ENCODE assay signal across 17 mouse cellular contexts in the genomic region with DNA sequence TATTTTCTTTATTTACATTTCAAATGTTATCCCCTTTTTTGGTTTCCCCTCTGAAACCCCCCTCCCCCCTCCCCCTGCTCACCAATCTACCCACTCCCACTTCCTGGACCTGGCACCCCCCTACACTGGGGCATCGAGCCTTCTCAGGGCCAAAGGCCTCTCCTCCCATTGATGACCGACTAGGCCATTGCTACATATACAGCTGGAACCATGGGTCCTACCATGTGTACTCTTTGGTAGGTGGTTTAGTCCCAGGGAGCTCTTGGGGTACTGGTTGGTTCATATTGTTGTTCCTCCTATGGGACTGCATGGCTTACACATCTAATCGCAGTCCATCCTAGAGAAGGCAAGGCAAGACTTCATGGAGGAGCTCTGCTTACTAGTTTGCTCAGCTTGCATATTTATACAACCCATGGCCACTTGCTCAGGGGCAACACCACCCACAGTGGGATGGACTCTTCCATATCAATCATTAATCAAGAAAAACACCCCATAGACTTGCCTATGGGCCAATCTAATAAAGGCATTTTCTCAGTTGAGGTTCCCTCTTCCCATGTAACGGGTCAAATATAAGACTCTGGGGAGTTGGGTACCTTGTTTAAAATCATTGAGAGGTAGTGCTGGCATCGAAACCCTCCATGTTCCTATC. TPM values are rescaled to one million over a fixed set of nuclear protein-coding genes. Genes with fewer than 3 reads are reported as not detected.
A peak's percentile ranks its signal among the peaks of the same experiment; 100 is the strongest.
DNase-seq lines count a peak whose midpoint lies in the region; ATAC-seq and TF ChIP-seq lines count a peak whose summit lies in the region.
"Had no signal": no experiment of that assay in that cellular context is flagged by ENCODE, and none has a peak within 500 bp of the region (broad histone marks: within the 10 kb centered on the region; RNA-seq: fewer than 3 reads in every experiment).

No protein-coding gene starts in this region.

- no peak for TF ChIP-seq POLR2A in embryonic fibroblast, embryonic 13.5 days (IDR thresholded peaks at IDR 0.05; ENCODE audit: low read depth, low read length)

- no peaks in the 10 kb centered on the region for H3K36me3 ChIP-seq in heart, postnatal 0 days (replicated peaks; ENCODE audit: control insufficient read depth, insufficient read depth, low read length)
- H3K36me3 ChIP-seq in heart, embryonic 10.5 days: no peaks in the 10 kb centered on the region
- H3K36me3 ChIP-seq in liver, embryonic 16.5 days (ENCODE audit: control insufficient read depth, insufficient read depth): no peaks in the 10 kb centered on the region
- H3K36me3 ChIP-seq: embryonic facial prominence, embryonic 15.5 days; forebrain, embryonic 15.5 days; G1E had no signal

- H3K4me2 ChIP-seq in heart, postnatal 0 days (ENCODE audit: low read depth, low read length): no peak overlapping the region
- no peak overlapping the region for H3K4me2 ChIP-seq in liver, embryonic 16.5 days (ENCODE audit: low read depth, low read length)
- H3K4me2 ChIP-seq: embryonic facial prominence, embryonic 15.5 days; forebrain, embryonic 15.5 days had no signal

- ATAC-seq in heart, postnatal 0 days (ENCODE audit: insufficient read depth, low read depth): no peak
- ATAC-seq in liver, embryonic 16.5 days (ENCODE audit: low read depth): peak; percentile 54; the same call in 1 of the 2 replicates

- no peak overlapping the region for H3K9ac ChIP-seq in heart, postnatal 0 days (replicated peaks; ENCODE audit: low read depth, low read length)
- no peak overlapping the region for H3K9ac ChIP-seq in liver, embryonic 16.5 days (ENCODE audit: low read depth, low read length)
- H3K9ac ChIP-seq: embryonic facial prominence, embryonic 15.5 days; forebrain, embryonic 15.5 days had no signal

- no peak for TF ChIP-seq CTCF in heart, postnatal 0 days (IDR thresholded peaks at IDR 0.05; ENCODE audit: low read depth)
- TF ChIP-seq CTCF in embryonic fibroblast, embryonic 13.5 days (IDR thresholded peaks at IDR 0.05; ENCODE audit: borderline replicate concordance, insufficient read depth, low read length): no peak

- no peak for TF ChIP-seq EP300 in heart, postnatal 0 days (IDR thresholded peaks at IDR 0.05; ENCODE audit: low read depth)

- peak overlapping the region; percentile 6; the same call in 1 of the 2 replicates for H3K27ac ChIP-seq in heart, postnatal 0 days (ENCODE audit: low read depth)
- H3K27ac ChIP-seq in heart, embryonic 10.5 days: no peak overlapping the region
- peak overlapping the region; percentile 56 for H3K27ac ChIP-seq in embryonic fibroblast, embryonic 13.5 days (ENCODE audit: insufficient read depth, low read length)
- no peak overlapping the region for H3K27ac ChIP-seq in liver, embryonic 16.5 days (ENCODE audit: low read length)

- H3K9me3 ChIP-seq in heart, postnatal 0 days (replicated peaks; ENCODE audit: control insufficient read depth, low read length): no peaks in the 10 kb centered on the region
- H3K9me3 ChIP-seq in heart, embryonic 10.5 days: no peaks in the 10 kb centered on the region
- no peaks in the 10 kb centered on the region for H3K9me3 ChIP-seq in liver, embryonic 16.5 days (replicated peaks; ENCODE audit: control insufficient read depth, low read length)
- H3K9me3 ChIP-seq: embryonic facial prominence, embryonic 15.5 days; forebrain, embryonic 15.5 days; G1E had no signal

- 92% methylated on average over 5 of the region's 5 CpGs for WGBS in heart, postnatal 0 days
- 89% methylated on average over 5 of the region's 5 CpGs for WGBS in heart, embryonic 10.5 days
- WGBS in liver, embryonic 16.5 days (ENCODE audit: insufficient replicate concordance): 83% methylated on average over 5 of the region's 5 CpGs

- no peak overlapping the region for H3K4me3 ChIP-seq in heart, postnatal 0 days (ENCODE audit: low read depth, low read length)
- H3K4me3 ChIP-seq in heart, embryonic 10.5 days: no peak overlapping the region
- H3K4me3 ChIP-seq in embryonic fibroblast, embryonic 13.5 days (ENCODE audit: insufficient read depth, low read length): no peak overlapping the region
- no peak overlapping the region for H3K4me3 ChIP-seq in liver, embryonic 16.5 days (ENCODE audit: low read depth, low read length)
- H3K4me3 ChIP-seq: embryonic facial prominence, embryonic 15.5 days; forebrain, embryonic 15.5 days; heart, adult 2 months had no signal

- peaks cover 55% of the 10 kb centered on the region for H3K4me1 ChIP-seq in heart, postnatal 0 days (ENCODE audit: control insufficient read depth, insufficient read depth)
- H3K4me1 ChIP-seq in heart, embryonic 10.5 days: peaks cover 49% of the 10 kb centered on the region
- H3K4me1 ChIP-seq in embryonic fibroblast, embryonic 13.5 days (ENCODE audit: control insufficient read depth, insufficient read depth, low read length): peaks cover 25% of the 10 kb centered on the region
- no peaks in the 10 kb centered on the region for H3K4me1 ChIP-seq in liver, embryonic 16.5 days (ENCODE audit: control insufficient read depth, low read depth, low read length)

- DNase-seq in heart, postnatal 0 days (ENCODE audit: low spot score): no peak
- DNase-seq in heart, embryonic 10.5 days (ENCODE audit: low spot score): no peak
- DNase-seq in kidney, adult 9 months: peak; percentile 48
- DNase-seq in kidney, adult 8-10 months: no peak
- no peak for DNase-seq in cerebellum, postnatal 25 days
- DNase-seq: adrenal gland, adult 8-10 months; adrenal gland, postnatal 36 days; cerebellum, adult 2 months; embryo, embryonic 11 days; gastrocnemius, postnatal 36 days; heart, adult 2 months; heart, postnatal 36 days had no signal

- no peaks in the 10 kb centered on the region for H3K27me3 ChIP-seq in heart, postnatal 0 days (ENCODE audit: control insufficient read depth, insufficient read depth, low read length)
- no peaks in the 10 kb centered on the region for H3K27me3 ChIP-seq in heart, embryonic 10.5 days (ENCODE audit: insufficient read depth, poor library complexity, severe bottlenecking)
- H3K27me3 ChIP-seq in liver, embryonic 16.5 days (ENCODE audit: control insufficient read depth, insufficient read depth, low read depth, low read length): no peaks in the 10 kb centered on the region
- H3K27me3 ChIP-seq: embryonic facial prominence, embryonic 15.5 days; forebrain, embryonic 15.5 days had no signal

RNA-seq across cellular contexts. Expression of a gene that starts 48.3 kb away (rescaled TPM):
- 54.0 and 54.9 TPM in 2 replicates for total RNA-seq in heart, postnatal 0 days (2014; rRNA removed; ENCODE audit: low replicate concordance)
- polyA plus RNA-seq in heart, postnatal 0 days (2015; fragmentation: Nextera tagmentation; extraction: Ambion mirVana): 18.8 and 19.1 TPM in 2 replicates
- 24.8 and 37.6 TPM in 2 replicates for polyA plus RNA-seq in heart, embryonic 10.5 days (2016; fragmentation: Nextera tagmentation; extraction: Ambion mirVana)
- polyA plus RNA-seq in embryonic fibroblast, embryonic 13.5 days (2011; ENCODE audit: insufficient read length, low read depth, missing spikeins): 15.5 and 25.4 TPM in 2 replicates
- 6.1 and 7.2 TPM in 2 replicates for polyA plus RNA-seq in liver, embryonic 16.5 days (2015; fragmentation: Nextera tagmentation; extraction: Ambion mirVana)

Comparison
In these comparisons a context has a peak if more than half of its experiments do, and no peak if none do; other contexts are left out.
1. H3K27ac ChIP-seq: peak in heart, postnatal 0 days (single experiment) and embryonic fibroblast, embryonic 13.5 days (single experiment); none in heart, embryonic 10.5 days (single experiment) and liver, embryonic 16.5 days (single experiment).